Mouse (Mus musculus) adrenal gland, adult (tissue): ENCODE data around the gene Sertad2.
A peak's percentile ranks its signal among the peaks of the same experiment; 100 is the strongest.

Source experiments
- DNase-seq, 2 experiments: peaks; one replicate each; pipeline ENCODE4 v3.0.0; 2022 to 2023; ENCODE audit warnings: low spot score in 1 of 2; ENCODE audit not compliant: inconsistent age in 2 of 2

Gene Sertad2

GRCm38 (mm10) chr11:20594229-20595201 lies 51.5 kb downstream of the Sertad2 start:
- no peak for DNase-seq

GRCm38 (mm10) chr11:20603066-20603812 lies 60.2 kb downstream of the Sertad2 start:
- DNase-seq, result no peak

- no peak for DNase-seq
These were observed 61.1 kb downstream of the Sertad2 start for GRCm38 (mm10) chr11:20604119-20604518.

- DNase-seq, result no peak
These were observed 62.6 kb downstream of the Sertad2 start for GRCm38 (mm10) chr11:20605613-20606012.

- no peak for DNase-seq
These were observed 65.4 kb downstream of the Sertad2 start for GRCm38 (mm10) chr11:20608442-20608841.

GRCm38 (mm10) chr11:20613223-20613622 lies 70.2 kb downstream of the Sertad2 start:
- no peak for DNase-seq

- peak in 1 of 2 experiments; percentile 24 for DNase-seq
These were observed 73.0 kb downstream of the Sertad2 start for GRCm38 (mm10) chr11:20616103-20616502.

GRCm38 (mm10) chr11:20627146-20627545 lies 84.1 kb downstream of the Sertad2 start:
- DNase-seq, result no peak

GRCm38 (mm10) chr11:20628216-20628615 lies 85.2 kb downstream of the Sertad2 start:
- no peak for DNase-seq

- no peak for DNase-seq
These were observed 86.6 kb downstream of the Sertad2 start for GRCm38 (mm10) chr11:20629700-20630099.

- DNase-seq, result peak; percentile 98 to 99
These were observed 88.2 kb downstream of the Sertad2 start for GRCm38 (mm10) chr11:20631026-20631940.

- DNase-seq, result peak in 1 of 2 experiments; percentile 97
These were observed 89.0 kb downstream of the Sertad2 start for GRCm38 (mm10) chr11:20631941-20632618.

- DNase-seq, result peak in 1 of 2 experiments; percentile 65
These were observed 89.5 kb downstream of the Sertad2 start for GRCm38 (mm10) chr11:20632619-20632965.

- DNase-seq, result no peak
These were observed 91.5 kb downstream of the Sertad2 start for GRCm38 (mm10) chr11:20634543-20634942.

- no peak for DNase-seq
These were observed 92.6 kb downstream of the Sertad2 start for GRCm38 (mm10) chr11:20635646-20636045.

- no peak for DNase-seq
These were observed 93.1 kb downstream of the Sertad2 start for GRCm38 (mm10) chr11:20636114-20636513.

GRCm38 (mm10) chr11:20637060-20637459 lies 94.0 kb downstream of the Sertad2 start:
- DNase-seq, result no peak

GRCm38 (mm10) chr11:20638841-20639240 lies 95.8 kb downstream of the Sertad2 start:
- DNase-seq, result peak; percentile 68 to 92

- DNase-seq, result peak in 1 of 2 experiments; percentile 52
These were observed 96.9 kb downstream of the Sertad2 start for GRCm38 (mm10) chr11:20639918-20640447.

- DNase-seq, result no peak
These were observed 99.3 kb downstream of the Sertad2 start for GRCm38 (mm10) chr11:20642321-20642720.
